Mouse (Mus musculus): ENCODE results near the gene Anxa2. TPM values are rescaled to one million over a fixed set of nuclear protein-coding genes. Genes with fewer than 3 reads are reported as not detected.

The Anxa2 gene
- 50.9 and 55.9 TPM in 2 replicates for polyA plus RNA-seq (2012; rRNA removed)

DNA sequence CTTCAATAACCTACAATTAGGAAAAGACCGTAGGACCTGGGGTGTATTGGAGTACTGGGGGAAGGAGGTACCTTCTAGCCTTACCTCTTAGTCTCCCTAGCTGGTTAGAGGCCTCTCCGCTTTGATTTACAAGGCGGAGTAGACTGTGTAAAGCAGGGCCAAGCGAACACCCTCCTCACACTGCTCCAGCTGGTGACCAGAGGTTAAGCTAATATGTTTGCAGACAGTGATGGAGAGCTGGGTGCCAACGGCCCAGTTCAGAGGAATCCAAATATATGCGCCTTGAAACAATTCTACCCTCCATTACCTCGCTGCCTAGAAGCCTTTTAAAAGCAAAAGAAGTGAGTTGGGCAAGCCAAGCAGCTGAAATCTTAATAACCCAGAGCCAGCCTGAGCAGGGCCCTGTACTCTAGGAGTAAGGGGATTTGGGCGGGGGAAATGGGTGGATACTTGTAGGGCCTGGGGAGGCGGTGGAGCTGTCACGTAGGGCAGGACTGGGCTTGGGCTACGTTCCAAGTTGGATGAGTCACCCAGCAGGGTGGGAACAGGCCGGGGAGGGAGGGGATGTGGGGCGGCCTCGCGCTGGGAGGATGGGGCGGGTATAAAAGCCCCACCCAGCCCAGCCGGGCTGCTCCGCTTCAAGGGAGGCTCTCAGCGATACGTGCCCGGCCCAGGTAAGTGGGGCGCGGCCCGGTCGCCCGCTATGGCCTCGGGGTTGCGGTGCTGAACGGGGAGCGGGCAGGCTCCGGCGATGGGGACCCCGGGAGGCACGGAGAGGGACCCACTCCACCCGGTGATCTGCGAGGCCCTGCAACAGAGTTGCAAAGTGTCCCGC is at the start of gene Anxa2:
Gene Anxa2, plus strand, starts transcription at position 555 of the 835 bp plus-strand sequence.
- H3K4me3 ChIP-seq (ENCODE audit: extremely low read depth, insufficient read depth, insufficient read length): peak within 1 kb of the TSS; percentile 59
- 0 out of 2 replicates have a peak, but pooled peaks cover 1% of the 10 kb centered on the region for H3K27me3 ChIP-seq (ENCODE audit: control insufficient read depth, insufficient read depth, low read length)
- TF ChIP-seq POLR2A (IDR thresholded peaks at IDR 0.05; ENCODE audit: low read depth, low read length) (no peak), CTCF (IDR thresholded peaks at IDR 0.05; ENCODE audit: extremely low read depth, insufficient read depth, insufficient read length, insufficient replicate concordance) (no peak)
- H3K36me3 ChIP-seq (ENCODE audit: control insufficient read depth, insufficient read depth, low read length): no peaks in the 10 kb centered on the region
- peak within 1 kb of the TSS; percentile 43 for H3K27ac ChIP-seq (ENCODE audit: insufficient read depth, low read length)
- WGBS: 20% methylated on average over 37 of the region's 37 CpGs
- peak in 1 of 2 experiments; percentile 34 for DNase-seq (ENCODE audit: low read depth in 1 of 2, low spot score in 2 of 2)
- peaks cover 8% of the 10 kb centered on the region for H3K4me1 ChIP-seq (ENCODE audit: control insufficient read depth, insufficient read depth, insufficient read length)

DNA sequence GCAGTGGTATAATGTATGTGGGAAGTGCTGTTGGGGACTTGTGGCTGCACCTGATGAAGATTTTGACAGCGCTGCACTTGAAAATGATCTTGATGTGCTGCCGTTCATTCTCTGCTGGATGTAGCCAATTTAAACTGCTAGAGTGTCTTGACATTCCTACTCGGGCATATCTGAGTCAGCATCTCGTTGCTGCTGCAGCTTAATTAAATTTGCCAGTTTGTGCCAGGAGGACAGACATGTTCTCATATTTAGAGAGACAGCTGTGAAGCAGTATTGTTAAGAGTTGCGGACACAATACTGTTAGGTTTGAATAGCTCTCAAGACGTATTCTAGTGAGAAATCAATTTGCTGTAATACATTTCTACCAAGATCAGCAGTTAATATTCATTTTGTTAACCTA is 48.7 kb upstream of the Anxa2 start:
- WGBS: 91% methylated on average over 6 of the region's 6 CpGs
- no peaks in the 10 kb centered on the region for H3K4me1 ChIP-seq (ENCODE audit: control insufficient read depth, insufficient read depth, insufficient read length)
- DNase-seq (ENCODE audit: low read depth in 1 of 2, low spot score in 2 of 2): no peak
- no peak overlapping the region for H3K4me3 ChIP-seq (ENCODE audit: extremely low read depth, insufficient read depth, insufficient read length)
- H3K27ac ChIP-seq (ENCODE audit: insufficient read depth, low read length): no peak overlapping the region
- no peaks in the 10 kb centered on the region for H3K27me3 ChIP-seq (ENCODE audit: control insufficient read depth, insufficient read depth, low read length)
- H3K36me3 ChIP-seq (ENCODE audit: control insufficient read depth, insufficient read depth, low read length): peaks cover 6% of the 10 kb centered on the region; the same call in 1 of the 2 replicates
- TF ChIP-seq CTCF (IDR thresholded peaks at IDR 0.05; ENCODE audit: extremely low read depth, insufficient read depth, insufficient read length, insufficient replicate concordance) (no peak), POLR2A (IDR thresholded peaks at IDR 0.05; ENCODE audit: low read depth, low read length) (no peak)

DNA sequence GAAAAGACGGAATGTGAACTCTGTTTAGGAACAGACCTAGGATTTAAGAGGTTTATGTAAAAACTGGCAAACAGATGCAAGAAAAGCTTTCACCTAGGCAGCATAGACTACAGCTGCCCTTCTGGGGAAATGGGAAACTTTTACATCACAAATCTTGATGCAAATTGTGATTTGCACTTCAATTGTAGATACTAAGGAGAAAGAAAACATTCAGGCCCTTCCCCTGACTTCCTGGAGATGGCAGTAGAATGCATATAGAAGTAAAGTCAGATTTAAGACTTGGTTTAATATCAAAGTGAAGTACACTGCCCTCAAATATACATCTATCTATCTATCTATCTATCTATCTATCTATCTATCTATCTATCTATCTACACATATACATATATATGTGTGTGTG is 33.9 kb upstream of the Anxa2 start:
- Histone ChIP-seq H3K4me3 (ENCODE audit: extremely low read depth, insufficient read depth, insufficient read length) (no peak overlapping the region), H3K27me3 (ENCODE audit: control insufficient read depth, insufficient read depth, low read length) (no peaks in the 10 kb centered on the region), H3K36me3 (ENCODE audit: control insufficient read depth, insufficient read depth, low read length) (peaks cover 27% of the 10 kb centered on the region), H3K27ac (ENCODE audit: insufficient read depth, low read length) (no peak overlapping the region), H3K4me1 (ENCODE audit: control insufficient read depth, insufficient read depth, insufficient read length) (no peaks in the 10 kb centered on the region)
- DNase-seq (ENCODE audit: low read depth in 1 of 2, low spot score in 2 of 2): no peak
- TF ChIP-seq POLR2A (IDR thresholded peaks at IDR 0.05; ENCODE audit: low read depth, low read length) (no peak), CTCF (IDR thresholded peaks at IDR 0.05; ENCODE audit: extremely low read depth, insufficient read depth, insufficient read length, insufficient replicate concordance) (no peak)
- 98% methylated on average over 1 of the region's 1 CpGs for WGBS

DNA sequence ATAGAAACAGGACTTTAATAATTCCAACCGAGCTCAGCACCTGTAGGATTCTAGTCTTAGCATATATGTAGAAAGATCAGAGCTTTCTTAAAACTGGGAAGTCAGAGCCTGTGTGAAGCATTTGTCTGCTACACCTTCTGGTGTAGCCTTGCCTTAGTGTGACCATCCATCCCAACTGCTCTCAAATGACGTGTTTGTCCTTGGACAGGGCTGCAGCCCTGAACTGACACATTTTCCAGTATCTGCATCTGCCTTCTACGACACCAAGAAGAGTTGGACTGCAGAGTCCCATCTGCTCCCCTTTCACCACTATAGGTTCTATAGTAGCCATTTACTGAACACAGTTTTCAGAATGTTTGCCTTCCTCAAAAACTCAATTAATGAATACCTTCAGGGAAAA is 22.9 kb upstream of the Anxa2 start:
- Histone ChIP-seq H3K27ac (ENCODE audit: insufficient read depth, low read length) (no peak overlapping the region), H3K27me3 (ENCODE audit: control insufficient read depth, insufficient read depth, low read length) (no peaks in the 10 kb centered on the region), H3K4me1 (ENCODE audit: control insufficient read depth, insufficient read depth, insufficient read length) (no peaks in the 10 kb centered on the region), H3K36me3 (ENCODE audit: control insufficient read depth, insufficient read depth, low read length) (peaks cover 22% of the 10 kb centered on the region), H3K4me3 (ENCODE audit: extremely low read depth, insufficient read depth, insufficient read length) (no peak overlapping the region)
- no peak for TF ChIP-seq POLR2A (IDR thresholded peaks at IDR 0.05; ENCODE audit: low read depth, low read length)
- TF ChIP-seq CTCF (IDR thresholded peaks at IDR 0.05; ENCODE audit: extremely low read depth, insufficient read depth, insufficient read length, insufficient replicate concordance): no peak
- WGBS: 91% methylated on average over 3 of the region's 3 CpGs
- no peak for DNase-seq (ENCODE audit: low read depth in 1 of 2, low spot score in 2 of 2)

DNA sequence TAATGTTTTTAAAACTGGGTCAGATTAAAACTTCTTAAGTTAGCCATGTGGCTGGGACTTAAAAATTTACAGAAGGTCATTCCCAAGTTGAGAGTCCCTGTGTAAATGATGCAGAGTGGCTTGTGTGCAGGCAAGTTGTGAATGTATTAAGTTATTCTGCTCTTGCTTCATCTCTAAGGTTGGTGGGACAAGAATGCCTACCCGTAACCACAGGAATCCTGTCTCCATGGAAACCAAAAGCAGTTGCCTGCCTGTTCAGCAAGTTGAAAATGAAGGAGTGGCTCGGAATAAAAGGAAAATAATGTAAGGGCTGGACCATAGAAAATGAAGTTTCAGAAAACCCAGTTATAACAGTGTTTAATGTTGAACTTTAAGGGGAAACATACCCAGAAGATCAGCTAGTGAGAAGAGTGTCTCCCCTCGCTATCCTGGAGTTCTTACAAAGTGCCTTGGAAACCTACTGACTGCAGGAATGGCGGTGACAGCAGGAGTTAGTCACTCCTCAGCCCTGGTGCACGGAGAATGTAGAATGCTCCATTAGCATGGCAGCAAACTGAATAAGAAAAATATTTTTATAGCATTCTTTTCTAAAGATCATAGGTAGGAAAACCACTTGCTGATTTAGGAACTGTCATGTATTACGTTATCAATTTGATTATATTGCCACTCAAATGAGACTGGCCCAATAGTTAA is 21.4 kb upstream of the Anxa2 start:
- H3K4me1 ChIP-seq (ENCODE audit: control insufficient read depth, insufficient read depth, insufficient read length): no peaks in the 10 kb centered on the region
- TF ChIP-seq CTCF (IDR thresholded peaks at IDR 0.05; ENCODE audit: extremely low read depth, insufficient read depth, insufficient read length, insufficient replicate concordance) (no peak), POLR2A (IDR thresholded peaks at IDR 0.05; ENCODE audit: low read depth, low read length) (no peak)
- no peak overlapping the region for H3K4me3 ChIP-seq (ENCODE audit: extremely low read depth, insufficient read depth, insufficient read length)
- DNase-seq (ENCODE audit: low read depth in 1 of 2, low spot score in 2 of 2): no peak
- H3K27me3 ChIP-seq (ENCODE audit: control insufficient read depth, insufficient read depth, low read length): no peaks in the 10 kb centered on the region
- 88% methylated on average over 6 of the region's 6 CpGs for WGBS
- no peak overlapping the region for H3K27ac ChIP-seq (ENCODE audit: insufficient read depth, low read length)
- peaks cover 14% of the 10 kb centered on the region for H3K36me3 ChIP-seq (ENCODE audit: control insufficient read depth, insufficient read depth, low read length)

DNA sequence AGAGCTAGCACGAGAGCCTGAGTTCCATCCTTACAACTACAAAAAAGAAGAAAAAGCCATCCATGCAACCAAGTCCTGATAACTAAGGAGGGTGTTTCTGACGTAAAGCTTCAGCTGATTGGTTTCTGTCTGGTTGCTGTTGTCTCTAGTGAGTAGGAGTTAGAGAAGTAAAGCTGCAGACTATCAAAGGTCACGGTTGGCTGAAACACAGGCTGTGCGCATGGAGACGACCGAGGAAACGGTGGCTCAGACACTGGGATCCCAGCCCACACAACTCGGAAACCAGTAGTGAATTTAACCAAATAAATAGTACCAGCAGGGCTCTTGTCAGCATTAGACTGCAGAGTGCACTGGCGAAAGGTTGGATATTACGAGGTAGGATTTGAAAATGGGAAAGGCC is 18.2 kb upstream of the Anxa2 start:
- no peak for DNase-seq (ENCODE audit: low read depth in 1 of 2, low spot score in 2 of 2)
- Histone ChIP-seq H3K4me3 (ENCODE audit: extremely low read depth, insufficient read depth, insufficient read length) (no peak overlapping the region), H3K36me3 (ENCODE audit: control insufficient read depth, insufficient read depth, low read length) (peaks cover 10% of the 10 kb centered on the region), H3K27me3 (ENCODE audit: control insufficient read depth, insufficient read depth, low read length) (no peaks in the 10 kb centered on the region), H3K27ac (ENCODE audit: insufficient read depth, low read length) (no peak overlapping the region), H3K4me1 (ENCODE audit: control insufficient read depth, insufficient read depth, insufficient read length) (no peaks in the 10 kb centered on the region; the same call in 1 of the 2 replicates)
- 88% methylated on average over 10 of the region's 10 CpGs for WGBS
- no peak for TF ChIP-seq POLR2A (IDR thresholded peaks at IDR 0.05; ENCODE audit: low read depth, low read length)
- TF ChIP-seq CTCF (IDR thresholded peaks at IDR 0.05; ENCODE audit: extremely low read depth, insufficient read depth, insufficient read length, insufficient replicate concordance): no peak

Measured in spleen, adult 2 months (tissue).